Mouse (Mus musculus): Measurements from ENCODE around the gene Slc44a5.
"Not testable (repeated sequence)": the region's sequence is repeated elsewhere in the genome, so short reads cannot be mapped to it uniquely, and the experiment has no call there.

The Slc44a5 gene

DNA sequence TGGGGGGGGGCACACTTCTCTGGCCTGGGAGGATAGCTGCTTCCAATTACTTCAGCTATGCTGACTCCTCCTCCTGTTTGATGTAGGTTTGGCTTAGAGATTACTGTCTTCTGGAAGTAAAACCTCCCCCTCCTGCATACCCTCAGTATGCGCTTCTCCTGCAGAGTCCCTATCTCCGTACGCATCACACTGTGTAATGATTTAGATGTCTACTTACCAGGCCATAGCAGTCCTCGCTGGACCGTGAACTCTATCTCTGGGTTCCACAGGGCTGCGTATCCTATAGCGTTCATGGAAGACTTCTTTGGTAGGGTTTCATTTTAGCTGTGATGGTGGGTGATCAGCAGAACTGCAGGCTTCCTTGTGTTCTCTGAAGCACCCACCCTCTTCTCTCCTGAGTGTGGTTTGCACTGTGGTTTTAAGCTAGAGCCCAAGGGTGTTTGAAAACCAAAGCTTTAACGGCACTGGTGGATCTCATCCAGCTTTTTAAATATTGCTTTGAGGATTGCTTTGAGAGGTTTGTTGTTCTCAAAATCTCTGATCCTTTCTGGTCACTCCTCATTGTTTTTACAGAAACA is 120.6 kb downstream of the Slc44a5 start:
- DNase-seq (ENCODE audit: low read depth in 1 of 2, low spot score in 2 of 2), result no peak

GRCm38 (mm10) chr3:154101671-154102070 is 128.4 kb downstream of the Slc44a5 start:
- DNase-seq (ENCODE audit: low read depth in 1 of 2, low spot score in 2 of 2), result no peak

DNA sequence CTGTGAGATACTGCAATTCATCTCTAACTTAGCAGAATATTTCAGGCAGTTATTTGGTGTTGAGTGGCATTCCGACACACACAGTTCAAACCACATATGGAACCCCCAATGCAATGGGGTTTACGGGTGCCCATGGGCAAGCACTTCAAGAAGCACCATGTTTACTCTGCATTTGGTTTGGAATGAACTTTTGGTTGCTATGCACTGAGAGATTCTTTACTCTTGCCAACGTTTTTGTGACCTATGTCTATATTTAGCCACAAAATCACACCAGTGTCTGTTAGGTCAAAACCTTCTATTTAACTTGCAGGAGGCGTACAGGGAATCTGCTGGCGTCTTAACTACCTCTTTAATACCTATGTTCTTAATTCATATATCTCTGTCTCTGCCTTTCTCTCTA is 137.3 kb downstream of the Slc44a5 start:
- DNase-seq (ENCODE audit: low read depth in 1 of 2, low spot score in 2 of 2), result no peak

- no peak for DNase-seq (ENCODE audit: low read depth in 1 of 2, low spot score in 2 of 2)
These were observed 138.0 kb downstream of the Slc44a5 start for GRCm38 (mm10) chr3:154111221-154111620.

DNA sequence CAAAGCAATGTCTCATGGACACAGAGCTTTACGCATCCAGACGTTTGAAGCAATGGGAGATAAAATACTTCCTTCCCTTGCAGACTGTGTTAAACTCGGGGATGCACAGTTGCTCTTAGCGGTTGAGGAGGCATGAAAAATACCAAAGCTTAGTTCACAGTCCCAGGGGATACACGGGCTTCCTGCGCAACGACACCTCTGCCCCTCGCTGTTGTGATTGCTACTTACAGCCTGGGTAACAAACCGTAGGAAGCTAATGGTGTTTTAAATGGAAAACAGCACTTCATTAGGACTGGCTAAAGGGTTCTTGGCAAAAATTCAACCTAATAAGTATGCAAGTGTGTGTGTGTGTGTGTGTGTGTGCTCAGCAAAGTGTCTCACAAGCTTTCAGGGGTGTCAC is 141.8 kb downstream of the Slc44a5 start:
- no peak for DNase-seq (ENCODE audit: low read depth in 1 of 2, low spot score in 2 of 2)

- DNase-seq (ENCODE audit: low read depth in 1 of 2, low spot score in 2 of 2), result no peak
These were observed 142.2 kb downstream of the Slc44a5 start for GRCm38 (mm10) chr3:154115478-154115877.

DNA sequence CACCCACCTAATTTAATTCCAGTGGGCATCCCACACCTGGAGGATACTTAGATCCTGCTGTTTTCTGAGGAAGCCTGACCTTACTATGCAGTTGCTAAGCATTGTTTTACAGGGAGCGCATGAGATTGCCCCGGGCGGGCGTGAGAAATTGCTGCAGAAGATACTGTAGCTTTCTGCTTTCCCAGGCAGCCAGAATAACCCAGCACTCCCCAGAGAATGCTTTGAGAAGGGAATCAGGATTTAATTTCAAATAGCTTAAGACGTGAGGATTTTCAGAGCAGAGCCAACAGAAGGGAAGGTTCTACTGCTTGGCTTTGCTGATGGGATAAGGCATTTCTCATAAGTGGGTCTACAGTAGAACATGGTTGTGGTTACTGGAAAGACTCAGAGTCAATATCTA is 142.8 kb downstream of the Slc44a5 start:
- no peak for DNase-seq (ENCODE audit: low read depth in 1 of 2, low spot score in 2 of 2)

DNA sequence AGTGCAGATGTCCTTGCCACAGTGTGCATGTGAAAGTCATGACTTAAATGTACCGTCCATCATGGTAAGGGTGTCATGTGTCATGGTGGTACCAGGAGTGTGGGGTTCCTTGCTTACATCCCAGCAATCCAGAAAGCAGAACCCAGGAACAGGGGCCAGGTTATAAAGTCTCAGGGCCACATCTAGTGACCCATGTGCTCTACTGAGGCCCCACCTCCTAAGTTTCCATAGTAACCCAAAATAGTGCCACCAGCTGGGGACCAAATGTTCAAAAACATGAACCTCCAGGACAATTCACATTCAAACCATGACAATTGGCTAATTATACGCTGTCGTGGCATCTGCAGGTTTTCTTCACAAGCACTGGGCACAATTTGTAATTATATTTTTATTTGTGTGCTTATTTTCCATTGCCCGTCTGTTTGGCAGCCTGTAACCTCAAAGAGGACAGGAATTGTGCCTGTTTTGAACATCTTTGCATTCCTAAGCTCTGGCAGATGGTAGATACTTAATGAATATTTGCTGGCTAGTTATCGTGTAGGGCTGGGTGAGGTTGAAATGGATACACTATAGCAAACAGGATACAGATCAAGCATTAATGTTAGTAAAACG is 145.9 kb downstream of the Slc44a5 start:
- DNase-seq (ENCODE audit: low read depth in 1 of 2, low spot score in 2 of 2), result no peak

- DNase-seq (ENCODE audit: low read depth in 1 of 2, low spot score in 2 of 2), result no peak
These were observed 149.3 kb downstream of the Slc44a5 start for GRCm38 (mm10) chr3:154122531-154122930.

DNA sequence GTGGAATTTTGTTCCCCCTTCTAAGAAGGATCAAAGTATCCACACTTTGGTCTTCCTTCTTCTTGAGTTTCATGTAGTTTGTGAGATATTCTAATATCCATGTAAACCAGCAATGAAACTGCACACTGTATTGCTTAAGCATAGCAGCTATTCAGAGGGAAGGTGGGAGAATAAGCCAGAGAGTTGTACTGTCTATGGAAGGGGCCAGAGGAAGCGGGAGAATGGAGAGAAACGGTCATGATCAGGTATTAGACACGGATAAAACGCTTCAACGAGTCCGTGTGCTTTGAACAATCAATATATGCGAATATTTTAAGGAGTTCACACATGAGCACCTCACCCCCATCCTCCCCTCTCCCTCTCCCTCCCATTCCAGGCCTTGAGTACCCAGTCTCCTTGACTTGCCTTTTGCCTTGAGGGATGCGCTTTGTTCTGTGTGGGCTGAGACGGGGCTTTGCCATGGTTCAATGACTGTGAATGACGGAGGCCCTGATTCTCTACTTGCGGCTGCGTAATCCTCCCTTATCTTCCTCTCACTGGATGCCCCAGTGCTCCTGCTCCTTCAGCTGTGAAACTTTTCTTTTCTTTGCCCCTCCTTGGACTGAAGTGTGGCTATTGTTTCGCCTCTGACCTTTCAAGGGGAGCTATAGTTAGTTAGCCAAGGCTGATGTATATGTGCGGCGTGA is 151.8 kb downstream of the Slc44a5 start:
- DNase-seq (ENCODE audit: low read depth in 1 of 2, low spot score in 2 of 2), result no peak

GRCm38 (mm10) chr3:154125768-154126376 is 152.6 kb downstream of the Slc44a5 start:
- DNase-seq (ENCODE audit: low read depth in 1 of 2, low spot score in 2 of 2), result no peak

GRCm38 (mm10) chr3:154127246-154127645 is 154.0 kb downstream of the Slc44a5 start:
- DNase-seq (ENCODE audit: low read depth in 1 of 2, low spot score in 2 of 2), result no peak

DNA sequence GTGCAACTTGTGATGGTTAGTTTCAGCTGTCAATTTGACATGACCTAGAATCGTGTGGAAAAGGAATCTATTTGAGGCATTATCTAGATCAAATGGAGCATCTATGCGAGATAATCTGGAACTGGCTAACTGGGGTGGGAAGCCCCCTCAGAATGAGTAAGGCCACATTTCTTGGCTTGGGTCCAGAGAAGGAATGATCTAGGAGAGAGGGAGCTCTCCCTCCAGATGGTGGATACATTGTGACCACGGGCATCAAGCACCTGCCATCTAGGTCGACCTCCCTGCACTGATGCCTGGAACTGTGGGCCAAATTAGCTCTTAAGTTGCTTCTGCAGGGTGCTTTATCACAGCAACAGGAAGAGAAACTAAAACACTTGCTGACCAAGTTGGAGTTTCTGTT is 155.8 kb downstream of the Slc44a5 start:
- DNase-seq (ENCODE audit: low read depth in 1 of 2, low spot score in 2 of 2), result no peak

- DNase-seq (ENCODE audit: low read depth in 1 of 2, low spot score in 2 of 2), result no peak
These were observed 157.3 kb downstream of the Slc44a5 start for GRCm38 (mm10) chr3:154130431-154131114.

DNA sequence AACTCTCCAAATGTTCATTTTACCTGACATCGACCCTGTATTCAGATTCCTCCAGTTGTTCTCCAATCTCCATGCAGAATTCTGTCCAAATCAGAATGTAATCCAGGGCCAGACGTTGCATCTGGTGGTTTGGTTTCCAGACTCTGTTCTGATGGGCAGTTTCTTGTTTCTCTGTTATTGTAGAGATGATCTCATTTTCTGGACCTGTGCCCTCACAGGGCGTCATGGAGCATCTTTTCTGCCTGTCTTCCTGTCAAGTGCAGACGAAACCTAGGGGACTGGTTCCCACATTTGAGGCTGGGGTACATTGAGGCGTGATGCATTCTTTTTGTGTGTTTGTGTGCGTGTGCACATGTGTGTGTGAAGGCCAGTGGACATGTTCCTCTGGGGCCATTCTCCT is 160.8 kb downstream of the Slc44a5 start:
- DNase-seq (ENCODE audit: low read depth in 1 of 2, low spot score in 2 of 2), result no peak

GRCm38 (mm10) chr3:154134701-154135100 is 161.5 kb downstream of the Slc44a5 start:
- DNase-seq (ENCODE audit: low read depth in 1 of 2, low spot score in 2 of 2), result no peak

DNA sequence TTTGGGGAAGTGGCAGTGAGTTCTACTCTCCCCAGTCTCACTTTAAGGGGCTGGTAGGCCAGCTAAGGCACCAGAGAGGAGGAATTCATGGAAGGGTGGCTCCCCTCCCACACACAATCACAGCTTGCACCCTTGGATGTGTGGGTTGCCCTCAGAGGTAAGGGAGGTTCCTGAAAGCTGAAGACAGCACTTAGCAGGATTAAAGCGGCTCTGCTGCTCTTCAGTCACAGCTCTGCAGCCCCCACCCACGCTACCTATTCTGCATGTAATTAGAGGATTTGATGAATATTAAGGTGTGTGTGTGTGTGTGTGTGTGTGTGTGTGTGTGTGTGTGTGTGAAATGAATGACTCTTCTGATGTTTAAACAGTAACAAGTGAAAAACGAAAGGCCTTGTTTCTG is 163.3 kb downstream of the Slc44a5 start:
- DNase-seq (ENCODE audit: low read depth in 1 of 2, low spot score in 2 of 2), result no peak

GRCm38 (mm10) chr3:154141346-154141745 is 168.1 kb downstream of the Slc44a5 start:
- no peak for DNase-seq (ENCODE audit: low read depth in 1 of 2, low spot score in 2 of 2)

- DNase-seq (ENCODE audit: low read depth in 1 of 2, low spot score in 2 of 2), result no peak
These were observed 169.4 kb downstream of the Slc44a5 start for GRCm38 (mm10) chr3:154142618-154143017.

DNA sequence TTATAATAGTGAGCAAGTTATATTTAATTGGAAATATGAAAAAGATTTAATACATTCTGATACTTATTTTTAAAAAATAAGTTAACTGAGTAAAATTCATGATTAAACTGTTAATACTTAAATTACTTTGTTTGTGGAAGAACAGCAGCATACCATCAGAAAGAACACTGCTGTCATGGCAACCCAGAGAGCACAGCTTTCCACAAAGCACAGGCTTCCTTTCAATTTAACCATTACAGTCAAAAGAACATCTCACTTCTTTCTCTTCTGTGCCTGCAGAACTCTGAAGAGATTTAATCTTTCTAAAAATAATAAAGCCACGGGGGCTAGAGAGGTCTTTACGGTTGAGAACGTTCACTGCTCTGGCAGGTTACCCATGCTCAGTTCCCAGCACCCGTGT is 172.5 kb downstream of the Slc44a5 start:
- DNase-seq (ENCODE audit: low read depth in 1 of 2, low spot score in 2 of 2), result no peak

DNA sequence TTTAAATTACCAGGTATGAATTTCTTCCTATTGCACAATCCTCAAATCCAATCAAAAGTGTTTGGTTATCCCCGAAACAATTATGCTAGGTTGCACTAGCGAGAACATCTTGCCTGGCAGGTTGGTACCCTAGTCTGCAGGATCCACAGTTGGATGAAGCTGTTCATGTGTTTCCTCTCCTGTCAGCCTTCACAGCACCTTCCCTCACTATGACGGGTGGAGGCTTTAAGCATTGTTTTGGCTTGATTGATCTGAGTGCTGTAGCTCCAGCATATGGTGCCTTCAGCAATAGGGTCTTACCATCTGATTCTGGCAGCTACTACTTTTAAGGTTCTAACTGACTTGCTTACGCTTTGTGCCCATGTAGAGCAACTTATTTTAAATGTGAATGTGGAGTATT is 176.5 kb downstream of the Slc44a5 start:
- DNase-seq (ENCODE audit: low read depth in 1 of 2, low spot score in 2 of 2), result no peak

GRCm38 (mm10) chr3:154153541-154153940 is 180.3 kb downstream of the Slc44a5 start:
- not testable (repeated sequence) for DNase-seq (ENCODE audit: low read depth in 1 of 2, low spot score in 2 of 2)
